Mouse (Mus musculus): ENCODE measurements around the gene Ak2.
A peak's percentile ranks its signal among the peaks of the same experiment; 100 is the strongest.

The Ak2 gene

DNA sequence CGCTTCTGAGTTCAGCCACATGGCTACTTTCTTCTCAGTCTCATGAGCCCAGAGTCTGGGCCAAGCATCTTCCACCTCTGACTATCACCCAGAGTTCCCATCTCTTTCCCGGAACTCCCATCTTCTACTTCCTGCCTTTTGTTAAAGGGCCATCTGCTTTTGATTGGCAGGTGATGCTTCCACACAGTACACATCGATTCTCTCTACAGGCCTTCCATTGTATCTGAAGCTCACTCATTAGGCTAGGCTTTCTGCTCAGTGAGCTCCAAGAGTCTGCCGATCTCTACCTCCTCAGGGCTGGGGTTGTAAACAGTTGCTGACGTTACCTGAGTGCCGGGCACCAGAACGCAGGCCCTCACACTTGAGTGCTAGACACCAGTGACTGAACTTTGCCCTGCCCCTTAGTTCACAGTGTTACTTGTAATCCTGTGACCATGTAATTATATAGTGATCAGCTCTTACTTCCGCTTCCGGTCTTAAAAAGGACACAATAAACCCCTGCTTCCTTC lies at the start of gene Ak2:
TSS of gene Ak2 (plus strand) at position 459 of the 509 bp plus-strand sequence.
- no peak for DNase-seq

GRCm38 (mm10) chr4:128942346-128942745 lies 49.4 kb upstream of the Ak2 start:
- no peak for DNase-seq

DNA sequence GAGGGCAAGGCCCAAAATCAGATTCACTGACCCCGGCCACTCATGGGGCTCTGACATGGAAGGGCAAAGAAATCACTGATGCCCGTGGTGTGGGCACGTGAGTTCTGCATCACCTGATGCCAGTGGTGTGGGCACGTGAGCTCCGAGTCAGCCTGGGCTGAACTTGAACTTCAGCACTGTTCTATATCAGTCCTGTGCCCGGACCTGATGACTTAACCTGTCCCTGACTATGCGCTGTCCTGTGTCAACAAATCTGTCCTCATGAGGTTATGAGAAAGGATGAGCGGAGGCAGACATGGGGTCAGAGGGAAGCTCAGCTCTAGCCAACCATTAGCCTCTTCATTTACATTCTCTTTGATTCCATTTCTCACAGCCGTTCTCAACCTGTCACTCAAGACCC lies 45.0 kb upstream of the Ak2 start:
- DNase-seq = no peak

DNA sequence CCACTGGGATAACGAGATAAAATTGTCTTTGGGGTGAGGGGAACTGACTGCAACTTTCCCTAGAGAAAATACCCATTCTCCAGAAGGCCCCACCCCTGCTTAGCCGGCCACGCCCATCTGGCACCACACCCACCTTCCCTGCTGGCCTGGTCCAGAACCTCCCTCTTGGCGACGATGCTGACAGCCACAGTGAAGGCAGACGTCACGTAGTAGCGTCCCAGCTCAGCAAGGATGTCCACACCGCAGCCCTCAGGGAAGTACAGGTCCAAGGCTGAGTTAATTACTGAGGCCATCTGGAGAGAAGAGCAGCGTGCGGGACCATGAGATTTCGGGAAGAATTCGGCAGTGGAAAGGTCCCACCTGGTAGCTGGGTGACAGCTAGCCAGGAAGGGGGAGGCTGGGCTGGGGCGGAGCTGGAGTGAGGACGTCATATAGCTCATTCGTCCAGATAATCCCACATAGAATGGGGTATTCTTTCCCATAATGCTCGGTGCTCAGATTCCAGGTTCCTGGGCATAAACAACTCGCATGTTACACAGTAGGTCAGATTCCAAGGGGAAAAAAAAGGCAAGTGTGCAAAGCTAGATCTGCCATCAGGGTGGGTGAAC lies 44.3 kb upstream of the Ak2 start:
- DNase-seq = no peak

GRCm38 (mm10) chr4:128948137-128948674 lies 43.6 kb upstream of the Ak2 start:
- peak; percentile 29 to 38 for DNase-seq

- DNase-seq = no peak
These were observed 42.2 kb upstream of the Ak2 start for GRCm38 (mm10) chr4:128949470-128950005.

DNA sequence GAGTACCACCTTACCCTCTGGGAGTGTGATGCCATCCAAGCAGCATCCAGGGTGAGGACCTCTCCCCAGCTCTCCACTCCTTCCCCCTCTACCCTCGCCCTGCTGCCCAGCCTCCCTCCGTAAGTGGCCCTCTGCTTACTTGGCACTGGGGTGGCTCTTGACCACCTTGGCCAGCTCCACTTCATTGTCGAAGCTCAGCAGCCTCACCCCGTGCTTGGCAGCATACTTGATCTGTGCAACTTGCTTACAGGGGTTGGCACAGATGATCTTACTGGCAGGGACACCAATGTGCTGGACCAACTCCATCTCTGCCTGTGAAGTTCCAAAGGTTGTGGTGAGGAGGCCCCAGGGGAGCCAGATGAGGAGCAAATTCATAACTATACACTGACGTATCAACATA lies 41.3 kb upstream of the Ak2 start:
- DNase-seq = no peak

DNA sequence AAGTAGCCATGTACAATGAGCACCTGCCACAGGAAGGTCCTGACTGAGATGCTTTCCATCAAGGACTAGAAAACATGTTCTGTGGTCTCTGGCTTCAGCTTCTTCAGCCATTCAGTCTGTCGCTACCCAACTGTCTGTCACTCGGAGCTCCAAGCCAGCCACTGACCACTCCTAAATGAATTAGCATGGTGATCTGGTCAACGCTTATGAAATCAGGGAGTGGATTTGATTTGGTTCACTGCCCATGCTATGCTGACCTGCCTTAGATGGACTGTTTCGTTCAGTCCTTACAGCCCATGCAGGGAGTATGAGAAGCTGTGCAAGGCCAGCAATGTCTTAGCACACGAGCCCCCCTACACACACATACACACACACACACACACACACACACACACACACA lies 37.9 kb upstream of the Ak2 start:
- no peak for DNase-seq

DNA sequence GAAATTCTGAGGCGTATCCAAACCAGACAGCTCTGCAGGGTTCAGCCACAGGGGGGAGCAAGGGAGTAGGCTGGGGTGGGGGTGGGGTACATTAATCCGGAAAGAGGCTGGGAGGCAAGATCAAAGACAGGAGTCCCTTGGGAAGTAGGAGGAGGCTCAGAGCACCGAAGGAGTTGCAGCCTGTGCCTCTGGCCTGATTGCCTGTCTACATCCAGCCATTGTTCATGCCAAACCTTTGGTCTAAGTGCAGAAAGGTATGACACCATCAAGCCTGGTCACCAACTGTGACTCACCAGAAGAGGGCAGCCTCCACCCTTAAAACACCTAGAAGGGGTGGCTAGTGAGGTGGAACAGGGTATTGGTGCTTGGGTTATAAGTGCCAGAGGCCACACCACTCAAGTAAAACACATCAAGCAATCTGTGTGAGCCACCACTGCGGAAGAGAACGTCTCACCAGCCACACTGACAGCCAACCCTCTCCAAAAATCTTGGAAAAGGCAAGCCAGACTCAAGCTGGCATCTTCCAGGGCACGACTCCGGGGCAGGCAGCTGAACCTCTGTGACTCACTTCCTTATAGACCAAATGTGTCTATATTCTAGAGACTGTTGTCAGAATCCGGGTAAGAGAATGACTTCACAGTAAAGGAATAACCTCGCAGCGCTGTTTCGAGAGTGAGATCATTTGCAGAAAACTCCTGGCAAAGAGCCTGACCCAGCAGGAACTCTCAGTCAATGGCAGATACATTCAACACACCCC lies 34.4 kb upstream of the Ak2 start:
- peak; percentile 31 to 36 for DNase-seq

DNA sequence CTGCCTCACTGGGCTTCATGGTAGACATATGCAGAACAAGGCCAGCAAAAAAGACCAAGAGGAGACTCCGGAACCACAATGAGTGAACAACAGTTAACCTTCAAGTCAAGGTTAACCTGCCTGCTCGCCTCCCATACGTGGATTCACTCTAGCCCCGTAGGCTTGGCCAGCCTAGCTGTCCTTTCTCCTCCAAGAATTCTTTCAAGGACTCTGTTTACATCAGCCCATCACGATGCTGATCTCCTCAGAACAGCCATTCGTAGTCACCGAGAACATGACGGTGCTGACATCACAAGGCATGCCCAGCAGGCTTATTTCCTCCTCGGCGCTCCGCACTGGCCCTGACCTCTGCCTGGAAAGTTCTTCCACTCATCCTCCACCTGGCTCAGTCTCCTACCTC lies 33.6 kb upstream of the Ak2 start:
- no peak for DNase-seq

- no peak for DNase-seq
These were observed 32.9 kb upstream of the Ak2 start for GRCm38 (mm10) chr4:128958849-128959248.

GRCm38 (mm10) chr4:128959676-128960075 lies 32.1 kb upstream of the Ak2 start:
- no peak for DNase-seq

GRCm38 (mm10) chr4:128961301-128962028 lies 30.3 kb upstream of the Ak2 start:
- no peak for DNase-seq

GRCm38 (mm10) chr4:128962029-128962925 lies 29.5 kb upstream of the Ak2 start, which contains the start of gene Azin2:
Gene Azin2 (minus strand): TSS chr4:128962442.
- peak; percentile 83 to 84 for DNase-seq

DNA sequence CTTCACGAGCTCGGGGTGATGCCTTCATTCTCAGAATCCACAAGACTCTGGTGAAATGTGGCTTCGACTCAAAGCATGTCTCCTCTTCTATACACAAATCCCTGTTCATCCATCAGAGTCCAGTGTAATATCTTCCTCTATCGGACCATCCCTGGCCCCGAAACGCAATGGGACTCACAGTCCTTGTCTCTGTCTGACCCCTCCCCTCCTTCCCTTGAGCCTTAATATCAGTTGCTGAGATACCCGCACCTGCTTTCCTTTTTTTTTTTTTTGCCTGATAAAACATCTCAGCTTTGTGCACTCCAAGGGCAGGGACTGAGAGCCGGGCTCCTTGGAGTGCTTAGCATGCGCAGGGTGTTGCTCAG lies 28.9 kb upstream of the Ak2 start:
- DNase-seq = no peak

GRCm38 (mm10) chr4:128966751-128967150 lies 25.0 kb upstream of the Ak2 start:
- DNase-seq = no peak

DNA sequence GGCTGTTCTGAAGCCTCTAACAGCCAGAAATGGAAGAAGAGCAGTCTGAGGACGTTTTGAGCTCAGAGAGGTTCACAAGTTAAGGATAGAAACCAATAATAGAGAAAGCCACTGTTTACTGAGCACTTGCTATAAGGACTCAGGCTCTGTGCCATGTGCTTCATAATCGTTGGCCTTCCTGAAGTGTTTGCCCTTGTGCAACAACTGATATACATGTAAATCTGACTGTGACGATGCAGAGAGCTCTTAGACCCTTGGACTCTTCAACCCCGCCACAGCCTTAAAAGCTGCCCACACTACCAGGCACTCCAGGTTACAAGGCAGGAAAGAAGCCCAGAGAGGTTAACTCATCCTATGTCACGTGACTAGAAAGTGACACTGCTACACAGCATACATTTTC lies 22.7 kb upstream of the Ak2 start:
- DNase-seq = no peak

- DNase-seq = no peak
These were observed 21.9 kb upstream of the Ak2 start for GRCm38 (mm10) chr4:128969607-128970416.

- DNase-seq = no peak
These were observed 21.3 kb upstream of the Ak2 start for GRCm38 (mm10) chr4:128970417-128970807.

DNA sequence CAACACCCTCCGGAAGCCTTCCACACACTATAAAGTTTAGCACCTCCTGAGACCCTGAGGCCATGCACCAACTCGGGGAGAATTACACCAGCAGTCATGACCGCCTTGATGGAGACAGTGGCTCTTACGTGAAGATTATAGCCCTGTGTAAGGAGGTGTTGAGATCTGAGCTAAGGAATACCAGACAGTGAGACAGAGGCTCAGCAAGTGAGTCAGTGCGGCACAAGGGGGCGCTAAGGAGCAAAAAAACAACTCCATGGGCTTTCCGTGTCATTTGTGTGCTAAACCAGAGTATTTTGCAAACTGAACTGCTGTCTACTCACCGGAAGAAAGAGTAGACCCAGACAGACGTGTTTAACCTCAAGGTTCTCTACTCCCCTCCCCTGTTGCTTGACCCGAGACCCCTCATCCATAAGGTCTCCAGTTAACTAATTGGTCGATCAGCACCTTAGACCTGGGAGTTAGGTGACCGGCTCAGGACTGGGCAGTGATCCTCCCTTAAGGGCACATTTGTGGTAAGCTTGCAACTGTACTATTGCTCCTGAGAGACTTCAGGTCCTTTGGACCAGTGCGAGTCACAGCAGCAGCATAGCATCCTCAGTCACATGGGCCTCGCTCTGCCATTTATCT lies 20.6 kb upstream of the Ak2 start:
- peak; percentile 60 to 74 for DNase-seq

DNA sequence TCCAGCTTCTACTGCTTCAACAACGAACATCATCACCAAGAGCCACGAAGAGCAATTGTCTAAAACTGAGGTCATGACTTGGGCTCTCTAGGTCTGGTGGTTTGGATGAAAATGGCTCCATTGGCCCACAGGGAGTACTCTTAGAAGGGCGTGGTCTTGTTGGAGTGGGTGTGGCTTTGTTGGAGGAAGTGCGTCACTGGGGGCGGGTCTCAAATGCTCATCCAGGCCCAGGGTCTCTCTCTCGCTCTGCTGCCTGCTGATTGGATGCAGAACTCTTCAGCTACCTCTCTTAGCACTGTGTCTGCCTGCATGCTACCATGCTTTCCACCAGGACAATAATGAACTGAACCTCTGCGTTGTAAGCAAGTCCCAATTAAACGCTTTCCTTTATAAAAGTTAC lies 17.1 kb upstream of the Ak2 start:
- DNase-seq = no peak
